Mouse (Mus musculus) embryonic fibroblast, embryonic 13.5 days (primary cell): ENCODE results near the gene Nav2.

Experiments
- CTCF ChIP-seq: IDR thresholded peaks from 2 replicates; pipeline ENCODE4 v1.5.1; 2011; ENCODE audit warnings: mild to moderate bottlenecking, control low read depth, low read length, moderate library complexity, borderline replicate concordance; ENCODE audit not compliant: insufficient read depth
- POLR2A ChIP-seq: IDR thresholded peaks from 2 replicates; pipeline ENCODE4 v1.6.1; 2011; ENCODE audit warnings: low read depth, mild to moderate bottlenecking, control low read depth, low read length, moderate library complexity

- no peak for TF ChIP-seq CTCF
- TF ChIP-seq POLR2A: no peak
These were observed 507.2 kb downstream of the Nav2 start for GRCm38 (mm10) chr7:49415716-49416115.
